Mouse (Mus musculus): ENCODE data around the gene Sycp2.

- TF ChIP-seq POLR2A (IDR thresholded peaks at IDR 0.05; ENCODE audit: control insufficient read depth, low read depth, low read length): no peak
- TF ChIP-seq CTCF (IDR thresholded peaks at IDR 0.05; ENCODE audit: control insufficient read depth, insufficient read depth, insufficient replicate concordance, low read depth, low read length): no peak
Measured at GRCm38 (mm10) chr2:178413081-178413480, 5.6 kb upstream of the Sycp2 start.

Data from testis, adult 2 months (tissue).